Mouse (Mus musculus) intestine, postnatal 0 days (tissue): ENCODE results near the gene Il17a. TPM values are rescaled to one million over a fixed set of nuclear protein-coding genes. Genes with fewer than 3 reads are reported as not detected.

Experiments used
- ATAC-seq: fragments of 200-750 bp; cut with Nextera tagmentation; 2 replicates; pipeline ENCODE4 v1.8.0; 2017; ENCODE audit warnings: mild to moderate bottlenecking, moderate TSS enrichment, moderate library complexity
- H3K27ac ChIP-seq: fragments of 300-500 bp; sonication (generic); 2 replicates; pipeline ENCODE4 v1.5.1; 2014; ENCODE audit warnings: mild to moderate bottlenecking, low read depth, low read length, moderate library complexity
- H3K27me3 ChIP-seq: fragments of 300-500 bp; sonication (generic); replicated peaks from 2 replicates; pipeline ENCODE4 v1.6.1; 2014; ENCODE audit warnings: low read length, mixed read lengths; ENCODE audit not compliant: control insufficient read depth, insufficient read depth
- H3K36me3 ChIP-seq: fragments of 300-500 bp; sonication (generic); 2 replicates; pipeline ENCODE4 v1.6.1; 2014; ENCODE audit warnings: mild to moderate bottlenecking, moderate library complexity; ENCODE audit not compliant: control insufficient read depth, insufficient read depth
- H3K4me1 ChIP-seq: fragments of 300-500 bp; sonication (generic); replicated peaks from 2 replicates; pipeline ENCODE4 v1.6.1; 2014; ENCODE audit warnings: antibody characterized with exemption, low read length, mixed read lengths; ENCODE audit not compliant: control insufficient read depth, insufficient read depth
- H3K4me2 ChIP-seq: fragments of 300-500 bp; sonication (generic); replicated peaks from 2 replicates; pipeline ENCODE4 v1.6.1; 2014; ENCODE audit warnings: low read depth, mild to moderate bottlenecking, moderate library complexity
- H3K4me3 ChIP-seq: fragments of 300-500 bp; sonication (generic); 2 replicates; pipeline ENCODE4 v1.5.1; 2014; ENCODE audit warnings: low read depth, low read length
- H3K9ac ChIP-seq: fragments of 300-500 bp; sonication (generic); 2 replicates; pipeline ENCODE4 v1.6.1; 2014; ENCODE audit warnings: mild to moderate bottlenecking, low read depth, low read length
- H3K9me3 ChIP-seq: fragments of 300-500 bp; sonication (generic); 2 replicates; pipeline ENCODE4 v1.6.1; 2016; ENCODE audit warnings: mixed run types; ENCODE audit not compliant: control insufficient read depth
- CTCF ChIP-seq: sonication (generic); IDR thresholded peaks from 2 replicates; pipeline ENCODE4 v1.5.1; 2016; ENCODE audit warnings: low read depth, mild to moderate bottlenecking, control low read depth, antibody characterized with exemption, moderate library complexity
- WGBS: fragments of 180-500 bp; shearing (Covaris S2); extraction: QIAGEN DNeasy Blood & Tissue Kit; methylation state at CpG from one replicate; pipeline ENCODE4 v1.1.7; 2014; 5-methylcytosine and 5-hydroxymethylcytosine counted together
- polyA plus RNA-seq: library from polyadenylated mRNA; unstranded; fragments of >200 nt; fragmentation: Nextera tagmentation; extraction: Ambion mirVana; gene quantifications from 2 replicates; pipeline ENCODE4 v1.2.1, GENCODE M21; 2015

Il17a gene
- polyA plus RNA-seq, 1 experiment from 2014 or later, result not detected

GRCm38 (mm10) chr1:20691336-20691735, 39.4 kb upstream of the Il17a start:
- Histone ChIP-seq H3K4me2 (no peak overlapping the region), H3K9ac (no peak overlapping the region), H3K36me3 (no peaks in the 10 kb centered on the region), H3K27ac (no peak overlapping the region), H3K4me3 (no peak overlapping the region), H3K9me3 (no peaks in the 10 kb centered on the region), H3K4me1 (no peaks in the 10 kb centered on the region), H3K27me3 (no peaks in the 10 kb centered on the region)
- WGBS, result 93% methylated on average over 8 of the region's 8 CpGs
- no peak for ATAC-seq
- no peak for TF ChIP-seq CTCF

GRCm38 (mm10) chr1:20693634-20694313, 36.9 kb upstream of the Il17a start:
- H3K4me3 ChIP-seq, result no peak overlapping the region
- H3K36me3 ChIP-seq, result no peaks in the 10 kb centered on the region
- H3K4me2 ChIP-seq, result no peak overlapping the region
- no peak overlapping the region for H3K9ac ChIP-seq
- H3K9me3 ChIP-seq, result no peaks in the 10 kb centered on the region
- WGBS, result 84% methylated on average over 6 of the region's 6 CpGs
- no peak for ATAC-seq
- no peak overlapping the region for H3K27ac ChIP-seq
- no peaks in the 10 kb centered on the region for H3K27me3 ChIP-seq
- no peaks in the 10 kb centered on the region for H3K4me1 ChIP-seq
- TF ChIP-seq CTCF, result no peak

DNA sequence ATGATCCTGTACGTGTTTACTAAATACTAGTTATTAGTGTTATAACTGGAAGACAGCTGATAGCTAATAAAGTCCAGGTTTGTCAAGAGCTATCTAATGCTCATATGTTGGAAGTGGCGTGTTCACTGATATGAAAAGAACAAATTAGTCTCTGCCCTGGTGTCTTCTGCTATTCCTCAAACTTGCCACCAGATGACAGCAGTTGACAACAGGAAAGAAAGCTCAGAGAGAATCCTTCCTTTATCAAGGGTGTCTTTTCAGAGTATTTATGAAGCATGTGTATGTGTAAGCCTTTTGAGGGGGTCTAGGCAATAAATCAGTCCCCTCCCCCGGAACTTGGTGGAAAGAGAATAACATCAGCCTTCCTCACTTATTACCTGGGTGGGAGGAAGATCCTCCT, 30.7 kb upstream of the Il17a start:
- H3K4me3 ChIP-seq, result no peak overlapping the region
- H3K27me3 ChIP-seq, result no peaks in the 10 kb centered on the region
- no peak overlapping the region for H3K27ac ChIP-seq
- TF ChIP-seq CTCF, result peak; percentile 78
- H3K4me2 ChIP-seq, result no peak overlapping the region
- 48% methylated on average over 3 of the region's 3 CpGs for WGBS
- H3K36me3 ChIP-seq, result no peaks in the 10 kb centered on the region
- H3K9me3 ChIP-seq, result no peaks in the 10 kb centered on the region
- no peak overlapping the region for H3K9ac ChIP-seq
- ATAC-seq, result no peak
- no peaks in the 10 kb centered on the region for H3K4me1 ChIP-seq

- H3K4me3 ChIP-seq, result no peak overlapping the region
- H3K9me3 ChIP-seq, result no peaks in the 10 kb centered on the region
- no peak for TF ChIP-seq CTCF
- WGBS, result 88% methylated on average over 4 of the region's 4 CpGs
- ATAC-seq, result no peak
- H3K4me2 ChIP-seq, result no peak overlapping the region
- no peaks in the 10 kb centered on the region for H3K36me3 ChIP-seq
- no peak overlapping the region for H3K9ac ChIP-seq
- H3K27me3 ChIP-seq, result no peaks in the 10 kb centered on the region
- no peaks in the 10 kb centered on the region for H3K4me1 ChIP-seq
- no peak overlapping the region for H3K27ac ChIP-seq
Observed at GRCm38 (mm10) chr1:20736572-20736971, 5.9 kb downstream of the Il17a start.

- Histone ChIP-seq H3K36me3 (no peaks in the 10 kb centered on the region), H3K9ac (no peak overlapping the region), H3K27ac (no peak overlapping the region), H3K4me1 (no peaks in the 10 kb centered on the region), H3K4me3 (no peak overlapping the region), H3K9me3 (no peaks in the 10 kb centered on the region), H3K4me2 (no peak overlapping the region), H3K27me3 (no peaks in the 10 kb centered on the region)
- ATAC-seq, result no peak
- WGBS, result 87% methylated on average over 2 of the region's 2 CpGs
- TF ChIP-seq CTCF, result peak; percentile 46
Observed at GRCm38 (mm10) chr1:20738483-20738882, 7.8 kb downstream of the Il17a start.

DNA sequence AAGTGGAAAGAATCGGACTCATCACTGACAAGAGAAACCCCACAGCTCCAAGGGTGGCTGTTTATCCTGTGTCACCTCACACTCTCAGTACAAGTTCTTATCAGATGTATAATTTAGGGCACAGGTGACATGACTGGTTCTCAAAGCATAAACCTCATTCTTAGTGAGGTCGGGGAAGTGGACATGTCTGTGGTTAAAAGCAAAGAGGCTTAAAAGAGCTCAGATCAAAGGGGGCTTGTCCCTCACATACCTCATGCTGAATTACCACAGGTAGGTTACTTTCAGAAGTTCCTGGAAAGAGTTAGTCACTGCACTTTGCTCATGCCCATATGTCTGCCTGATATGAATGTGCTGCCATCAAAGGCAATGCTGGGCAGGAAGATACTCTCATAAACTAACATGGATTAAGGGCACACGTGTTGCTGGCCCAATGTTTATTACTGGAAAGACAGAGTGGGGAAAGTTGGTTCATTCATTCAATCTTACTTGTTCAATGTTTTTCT, 9.8 kb downstream of the Il17a start:
- H3K36me3 ChIP-seq, result no peaks in the 10 kb centered on the region
- no peak overlapping the region for H3K27ac ChIP-seq
- no peak overlapping the region for H3K4me2 ChIP-seq
- TF ChIP-seq CTCF, result no peak
- no peak overlapping the region for H3K9ac ChIP-seq
- H3K27me3 ChIP-seq, result no peaks in the 10 kb centered on the region
- H3K9me3 ChIP-seq, result no peaks in the 10 kb centered on the region
- no peaks in the 10 kb centered on the region for H3K4me1 ChIP-seq
- 58% methylated on average over 3 of the region's 3 CpGs for WGBS
- no peak overlapping the region for H3K4me3 ChIP-seq
- ATAC-seq, result no peak
